Mouse (Mus musculus) thymus, postnatal 4 days (tissue): ENCODE data around the gene G3bp2.
"Not testable (repeated sequence)": the region's sequence is repeated elsewhere in the genome, so short reads cannot be mapped to it uniquely, and the experiment has no call there.

Experiments
- DNase-seq: peaks from one replicate; pipeline ENCODE4 v3.0.0; 2021

Gene G3bp2

DNA sequence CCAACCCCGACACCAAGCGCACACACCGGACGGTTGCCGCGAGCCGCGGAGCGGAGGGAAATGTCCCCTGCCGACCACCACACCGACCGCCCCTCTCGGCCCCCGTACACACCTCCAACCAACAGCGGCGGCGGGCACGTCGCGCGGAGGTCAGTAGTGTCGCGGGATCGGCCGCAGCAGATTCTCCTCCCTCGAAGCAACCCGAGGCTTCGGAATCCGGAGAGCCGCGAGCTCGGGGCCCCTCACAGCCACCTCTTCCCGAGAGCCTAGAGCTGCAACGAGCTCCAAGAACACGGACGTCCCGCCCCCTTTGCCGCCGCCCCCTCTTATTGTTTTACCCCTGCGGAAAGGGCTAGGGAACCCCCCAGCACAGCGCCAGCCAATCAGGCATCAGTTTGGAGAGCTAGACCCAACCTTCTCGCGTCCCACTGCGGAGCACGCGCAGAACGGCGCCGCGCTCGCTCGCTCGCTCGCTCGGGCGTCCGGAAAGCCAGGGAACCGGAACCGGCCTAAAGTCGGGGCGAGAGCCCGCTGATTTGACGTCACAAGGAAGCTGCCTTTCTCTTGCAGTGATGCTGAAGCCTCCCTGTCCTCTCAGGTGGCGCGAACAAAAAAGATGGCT lies at the start of gene G3bp2:
Gene G3bp2, minus strand, starts transcription at position 303 of the 622 bp plus-strand sequence.
- DNase-seq: peak; percentile 97

DNA sequence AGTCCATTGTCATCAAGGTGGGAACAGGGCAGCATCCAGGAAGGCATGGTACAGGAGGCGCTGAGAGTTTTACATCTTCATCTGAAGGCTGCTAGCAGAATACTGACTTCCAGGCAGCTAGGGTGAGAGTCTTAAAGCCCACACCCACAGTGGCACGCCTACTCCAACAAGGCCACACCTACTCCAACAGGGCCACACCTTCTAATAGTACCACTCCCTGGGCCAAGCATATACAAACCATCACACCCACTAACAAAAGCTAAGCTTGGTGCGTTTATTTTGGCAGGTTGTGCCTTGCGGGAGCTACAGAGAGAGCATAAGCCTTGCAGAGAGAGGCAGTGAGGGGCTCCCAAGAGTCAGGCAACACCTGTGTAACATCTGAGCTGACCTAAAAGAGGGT lies 49.5 kb upstream of the G3bp2 start:
- DNase-seq: not testable (repeated sequence)

- no peak for DNase-seq
Observed at GRCm38 (mm10) chr5:92132127-92132526, 48.6 kb upstream of the G3bp2 start.

GRCm38 (mm10) chr5:92130040-92130682 lies 46.6 kb upstream of the G3bp2 start:
- DNase-seq: no peak

GRCm38 (mm10) chr5:92129321-92129768 lies 45.8 kb upstream of the G3bp2 start:
- DNase-seq: no peak

DNA sequence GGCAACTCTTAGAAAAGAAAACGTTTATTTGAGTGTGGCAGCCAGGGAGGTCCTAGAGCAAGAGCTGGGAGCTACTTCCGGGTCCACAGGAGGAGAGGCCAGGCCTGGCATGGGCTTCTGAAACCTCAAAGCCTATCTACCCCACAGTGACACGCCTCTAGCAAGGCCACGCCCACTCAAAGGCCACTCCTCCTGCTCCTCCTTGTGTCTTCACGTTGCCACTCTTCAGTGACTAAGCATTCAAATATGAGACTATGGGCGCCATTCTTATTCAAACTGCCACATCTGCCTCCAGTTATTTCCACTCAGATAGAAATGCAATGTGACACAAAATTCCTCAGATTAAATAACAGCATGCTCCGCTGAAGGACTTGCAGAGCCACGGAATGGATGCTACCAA lies 45.1 kb upstream of the G3bp2 start:
- DNase-seq: peak; percentile 67

- no peak for DNase-seq
Observed at GRCm38 (mm10) chr5:92127751-92128150, 44.2 kb upstream of the G3bp2 start.

GRCm38 (mm10) chr5:92127141-92127625 lies 43.7 kb upstream of the G3bp2 start:
- DNase-seq: no peak

DNA sequence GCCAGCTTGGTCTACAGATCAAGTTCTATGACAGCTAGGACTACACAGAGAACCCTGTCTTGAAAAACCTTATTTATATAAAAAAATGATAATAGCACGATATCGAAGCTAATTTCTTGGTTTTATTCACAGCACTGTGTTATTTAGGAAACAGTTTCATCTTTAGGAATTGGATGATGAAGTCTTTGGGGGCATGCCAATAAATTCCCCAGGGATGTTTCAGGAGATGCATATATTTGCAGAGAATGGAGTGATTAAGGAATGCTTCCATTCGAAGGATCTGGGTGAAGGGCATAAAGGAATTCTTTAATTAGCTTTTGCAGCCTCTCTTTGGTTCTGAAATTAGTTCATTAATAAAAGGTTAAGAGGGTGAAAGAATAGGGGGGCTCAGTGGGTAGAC lies 41.9 kb upstream of the G3bp2 start:
- DNase-seq: no peak

GRCm38 (mm10) chr5:92121636-92122035 lies 38.1 kb upstream of the G3bp2 start:
- DNase-seq: no peak

- peak; percentile 69 for DNase-seq
Observed at GRCm38 (mm10) chr5:92117823-92118403, 34.4 kb upstream of the G3bp2 start.

GRCm38 (mm10) chr5:92114939-92115338 lies 31.4 kb upstream of the G3bp2 start:
- DNase-seq: no peak

- no peak for DNase-seq
Observed at GRCm38 (mm10) chr5:92114223-92114622, 30.7 kb upstream of the G3bp2 start.

GRCm38 (mm10) chr5:92113484-92113883 lies 30.0 kb upstream of the G3bp2 start:
- no peak for DNase-seq

DNA sequence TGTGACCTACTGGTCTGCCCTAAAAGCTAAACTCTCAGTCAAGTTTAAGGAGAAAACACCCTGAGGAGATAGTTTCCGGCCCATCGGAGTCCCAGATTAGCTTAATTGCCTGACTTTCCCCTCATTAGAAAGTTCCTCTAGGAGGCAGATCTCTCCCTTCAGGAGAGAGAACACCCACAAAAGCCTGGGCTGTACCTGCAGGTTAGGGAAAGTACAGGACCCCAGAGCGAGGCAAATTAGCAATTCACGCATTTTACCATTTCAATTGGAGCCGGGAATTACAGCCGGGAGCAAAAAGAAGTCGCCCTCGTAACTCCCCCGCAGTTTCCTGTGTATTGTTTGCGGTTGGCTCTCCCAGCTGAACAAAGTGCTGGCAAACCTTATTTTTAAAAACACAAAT lies 29.1 kb upstream of the G3bp2 start:
- no peak for DNase-seq

- no peak for DNase-seq
Observed at GRCm38 (mm10) chr5:92112175-92112574, 28.7 kb upstream of the G3bp2 start.

- no peak for DNase-seq
Observed at GRCm38 (mm10) chr5:92110818-92111355, 27.4 kb upstream of the G3bp2 start.

GRCm38 (mm10) chr5:92107282-92107681 lies 23.8 kb upstream of the G3bp2 start:
- no peak for DNase-seq

- DNase-seq: peak; percentile 34
Observed at GRCm38 (mm10) chr5:92106327-92107125, 23.0 kb upstream of the G3bp2 start.

- DNase-seq: no peak
Observed at GRCm38 (mm10) chr5:92103816-92104415, 20.4 kb upstream of the G3bp2 start.

DNA sequence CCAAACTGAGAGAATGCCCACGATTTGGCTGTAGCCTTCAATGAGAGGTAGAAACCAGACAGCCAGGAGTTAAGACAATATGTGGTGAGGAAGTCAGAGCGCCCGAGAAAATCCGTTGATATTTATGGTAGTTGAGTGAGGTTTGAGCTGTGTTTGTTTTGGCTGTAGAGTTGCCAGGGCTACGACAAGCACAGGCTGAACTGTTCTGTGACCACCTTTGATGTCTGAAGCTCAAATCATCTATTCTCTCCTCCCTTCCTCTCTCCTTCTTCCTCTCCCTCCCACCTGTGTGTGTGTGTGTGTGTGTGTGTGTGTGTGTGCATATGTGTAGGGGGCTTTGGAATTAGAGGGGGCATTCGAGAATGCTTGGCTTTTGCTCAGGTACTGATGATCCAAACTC lies 19.5 kb upstream of the G3bp2 start:
- DNase-seq: no peak

GRCm38 (mm10) chr5:92101601-92102000 lies 18.1 kb upstream of the G3bp2 start:
- DNase-seq: no peak
